Mouse (Mus musculus): ENCODE results near the gene Dlx4. TPM values are rescaled to one million over a fixed set of nuclear protein-coding genes. Genes with fewer than 3 reads are reported as not detected.

Dlx4 gene
- polyA plus RNA-seq, 1 experiment from 2014 or later: 6.5 TPM

- H3K9ac ChIP-seq: no peak overlapping the region
- H3K4me1 ChIP-seq: peaks cover 34% of the 10 kb centered on the region
- H3K36me3 ChIP-seq: no peaks in the 10 kb centered on the region
- no peaks in the 10 kb centered on the region for H3K9me3 ChIP-seq (replicated peaks)
- WGBS: 35% methylated on average over 16 of the region's 16 CpGs
- ATAC-seq (ENCODE audit: insufficient number of reproducible peaks, low FRiP score, low TSS enrichment, low read depth): no peak
- H3K27me3 ChIP-seq: 0 out of 2 replicates have a peak, but pooled peaks cover 4% of the 10 kb centered on the region
- H3K4me2 ChIP-seq (replicated peaks): no peak overlapping the region
- no peak overlapping the region for H3K4me3 ChIP-seq (replicated peaks)
- 0 out of 2 replicates have a peak overlapping the region, but pooled peaks have one; percentile 28 for H3K27ac ChIP-seq (replicated peaks)
These were observed 44.8 kb downstream of the Dlx4 start for GRCm38 (mm10) chr11:95101071-95101788.

DNA sequence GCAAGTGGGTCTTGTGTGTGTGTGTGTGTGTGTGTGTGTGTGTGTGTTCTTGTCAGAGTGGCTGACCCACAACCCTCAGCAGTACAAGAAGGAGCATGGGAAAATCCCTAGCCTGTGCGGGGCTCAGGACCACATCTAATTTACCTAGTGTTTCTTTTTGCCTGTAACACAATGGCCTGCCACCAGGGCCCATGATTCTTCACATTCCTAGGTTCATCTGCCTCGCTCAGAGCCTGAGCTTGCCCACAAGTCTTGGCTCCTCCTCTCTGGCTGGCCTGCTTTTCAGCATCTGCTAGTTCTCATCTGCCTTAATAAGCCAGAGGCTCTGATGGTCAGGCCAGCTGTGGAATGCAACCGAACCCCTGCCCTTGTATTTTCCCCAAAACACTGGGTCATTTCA, 45.7 kb downstream of the Dlx4 start:
- Histone ChIP-seq H3K4me3 (replicated peaks) (no peak overlapping the region), H3K4me1 (peaks cover 34% of the 10 kb centered on the region), H3K4me2 (replicated peaks) (no peak overlapping the region), H3K9me3 (replicated peaks) (no peaks in the 10 kb centered on the region), H3K27ac (replicated peaks) (0 out of 2 replicates have a peak overlapping the region, but pooled peaks have one; percentile 28), H3K27me3 (no peaks in the 10 kb centered on the region), H3K36me3 (no peaks in the 10 kb centered on the region), H3K9ac (no peak overlapping the region)
- WGBS: 28% methylated on average over 3 of the region's 3 CpGs
- ATAC-seq (ENCODE audit: insufficient number of reproducible peaks, low FRiP score, low TSS enrichment, low read depth): no peak

DNA sequence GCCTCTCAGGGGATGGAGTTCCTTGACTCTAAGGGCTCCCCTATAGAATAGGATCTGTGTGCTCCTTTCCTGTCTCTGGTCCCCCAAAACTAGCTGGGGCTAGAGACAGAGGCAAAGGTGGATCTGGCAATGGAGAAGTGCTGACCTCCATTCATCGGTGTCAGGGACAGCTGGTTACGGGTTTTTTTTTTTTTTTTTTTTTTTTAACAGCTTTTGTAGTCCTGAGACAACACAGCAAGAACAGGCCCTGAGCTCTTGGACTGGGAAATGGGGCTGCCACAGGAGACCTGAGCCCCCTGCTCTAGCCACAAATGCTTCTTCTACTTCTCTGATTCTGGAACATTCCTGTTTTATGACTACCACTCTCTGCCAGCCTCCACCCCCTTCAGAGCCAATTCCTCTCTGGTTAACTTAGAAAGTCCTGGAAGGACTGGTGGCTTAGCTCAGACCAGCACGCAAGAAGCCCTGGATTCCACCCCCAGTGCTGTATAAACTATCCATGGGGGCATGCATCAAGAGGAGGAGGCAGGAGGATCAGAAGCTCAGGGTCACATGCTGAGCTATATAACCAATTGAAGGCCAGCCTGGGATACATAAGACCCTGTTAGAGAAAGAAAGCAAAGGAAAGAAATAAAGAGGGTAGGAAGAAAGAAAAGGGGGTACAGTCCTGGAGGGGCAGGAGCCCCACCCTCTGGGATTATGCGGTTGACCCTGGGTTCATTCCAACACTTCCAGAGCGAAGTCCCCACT, 47.5 kb downstream of the Dlx4 start:
- H3K9me3 ChIP-seq (replicated peaks): no peaks in the 10 kb centered on the region
- H3K36me3 ChIP-seq: no peaks in the 10 kb centered on the region
- H3K4me2 ChIP-seq (replicated peaks): no peak overlapping the region
- ATAC-seq (ENCODE audit: insufficient number of reproducible peaks, low FRiP score, low TSS enrichment, low read depth): no peak
- H3K9ac ChIP-seq: no peak overlapping the region
- 83% methylated on average over 5 of the region's 5 CpGs for WGBS
- no peak overlapping the region for H3K4me3 ChIP-seq (replicated peaks)
- H3K4me1 ChIP-seq: peaks cover 33% of the 10 kb centered on the region
- no peaks in the 10 kb centered on the region for H3K27me3 ChIP-seq
- H3K27ac ChIP-seq (replicated peaks): no peak overlapping the region

- Histone ChIP-seq H3K9ac (no peak overlapping the region), H3K4me2 (replicated peaks) (no peak overlapping the region), H3K27me3 (no peaks in the 10 kb centered on the region), H3K9me3 (replicated peaks) (no peaks in the 10 kb centered on the region), H3K4me1 (peaks cover 33% of the 10 kb centered on the region), H3K27ac (replicated peaks) (0 out of 2 replicates have a peak overlapping the region, but pooled peaks have one; percentile 71), H3K36me3 (no peaks in the 10 kb centered on the region), H3K4me3 (replicated peaks) (no peak overlapping the region)
- no peak for ATAC-seq (ENCODE audit: insufficient number of reproducible peaks, low FRiP score, low TSS enrichment, low read depth)
- 57% methylated on average over 6 of the region's 6 CpGs for WGBS
These were observed 48.2 kb downstream of the Dlx4 start for GRCm38 (mm10) chr11:95097889-95098288.

DNA sequence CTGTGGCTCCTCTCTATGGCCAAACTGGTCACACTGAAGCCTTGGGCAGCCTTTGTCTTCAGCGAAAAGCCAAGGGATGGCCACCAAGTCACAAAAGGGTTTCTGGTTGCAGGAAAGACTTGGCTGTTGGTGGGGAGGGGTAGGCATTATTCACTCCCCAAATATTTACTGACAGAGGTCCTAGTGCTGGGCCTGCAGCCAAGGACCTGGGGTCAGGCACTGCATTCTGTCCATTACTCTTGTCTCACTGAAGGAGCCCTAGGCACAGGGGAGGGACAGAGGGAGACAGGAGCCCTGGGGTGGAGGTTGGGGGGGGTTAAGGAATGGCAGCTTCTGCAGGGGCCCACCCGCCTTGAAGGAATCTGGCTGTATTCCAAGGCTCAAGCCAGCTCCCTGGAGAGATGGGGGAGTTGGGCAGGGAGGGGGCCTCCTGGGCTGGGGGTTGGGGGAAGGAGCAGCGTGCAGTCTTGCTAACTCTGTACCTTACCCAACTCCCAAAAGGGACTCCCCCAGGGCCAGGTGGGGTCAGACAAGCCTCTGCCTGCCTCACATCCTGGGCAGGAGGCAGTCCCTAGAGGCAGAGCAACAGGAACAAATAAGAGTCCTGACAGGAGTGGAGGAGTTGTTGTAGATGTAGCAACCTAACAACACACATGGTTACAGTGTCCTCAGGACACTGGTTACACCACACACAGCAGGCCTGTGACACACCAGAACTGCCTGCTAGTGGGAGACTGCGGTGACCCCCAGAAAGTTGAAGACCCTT, 49.3 kb downstream of the Dlx4 start:
- Histone ChIP-seq H3K4me2 (replicated peaks) (no peak overlapping the region), H3K9ac (no peak overlapping the region), H3K36me3 (no peaks in the 10 kb centered on the region), H3K4me1 (peaks cover 33% of the 10 kb centered on the region), H3K27me3 (no peaks in the 10 kb centered on the region), H3K27ac (replicated peaks) (peak overlapping the region; percentile 71), H3K4me3 (replicated peaks) (no peak overlapping the region), H3K9me3 (replicated peaks) (no peaks in the 10 kb centered on the region)
- WGBS: 27% methylated on average over 3 of the region's 4 CpGs
- ATAC-seq (ENCODE audit: insufficient number of reproducible peaks, low FRiP score, low TSS enrichment, low read depth): peak; percentile 52

GRCm38 (mm10) chr11:95095596-95095995, 50.5 kb downstream of the Dlx4 start:
- H3K27ac ChIP-seq (replicated peaks): no peak overlapping the region
- no peaks in the 10 kb centered on the region for H3K27me3 ChIP-seq
- ATAC-seq (ENCODE audit: insufficient number of reproducible peaks, low FRiP score, low TSS enrichment, low read depth): no peak
- no peaks in the 10 kb centered on the region for H3K36me3 ChIP-seq
- H3K9ac ChIP-seq: no peak overlapping the region
- H3K9me3 ChIP-seq (replicated peaks): no peaks in the 10 kb centered on the region
- H3K4me1 ChIP-seq: peaks cover 33% of the 10 kb centered on the region
- H3K4me2 ChIP-seq (replicated peaks): no peak overlapping the region
- H3K4me3 ChIP-seq (replicated peaks): no peak overlapping the region
- WGBS: 71% methylated on average over 10 of the region's 10 CpGs

GRCm38 (mm10) chr11:95093077-95093476, 53.0 kb downstream of the Dlx4 start:
- H3K4me2 ChIP-seq (replicated peaks): no peak overlapping the region
- H3K9ac ChIP-seq: no peak overlapping the region
- H3K4me1 ChIP-seq: peaks cover 32% of the 10 kb centered on the region
- no peaks in the 10 kb centered on the region for H3K36me3 ChIP-seq
- 81% methylated on average over 5 of the region's 5 CpGs for WGBS
- no peak overlapping the region for H3K4me3 ChIP-seq (replicated peaks)
- H3K9me3 ChIP-seq (replicated peaks): no peaks in the 10 kb centered on the region
- H3K27ac ChIP-seq (replicated peaks): no peak overlapping the region
- ATAC-seq (ENCODE audit: insufficient number of reproducible peaks, low FRiP score, low TSS enrichment, low read depth): no peak
- H3K27me3 ChIP-seq: no peaks in the 10 kb centered on the region

Other genes with a start within 250 kb of the Dlx4 start
- 4,177 and 4,242 TPM in 2 replicates for gene Col1a1, start 210.0 kb downstream of the Dlx4 start, polyA plus RNA-seq (2015; fragmentation: Nextera tagmentation; extraction: Ambion mirVana)
- 0.25 TPM in 1 of 2 replicates, not detected in the other for gene Hils1, start 178.7 kb downstream of the Dlx4 start, polyA plus RNA-seq (2015; fragmentation: Nextera tagmentation; extraction: Ambion mirVana)
- gene Sgca, start 169.9 kb downstream of the Dlx4 start, polyA plus RNA-seq (2015; fragmentation: Nextera tagmentation; extraction: Ambion mirVana): 11.7 and 14.6 TPM in 2 replicates
- gene Ppp1r9b, start 155.2 kb downstream of the Dlx4 start, polyA plus RNA-seq (2015; fragmentation: Nextera tagmentation; extraction: Ambion mirVana): 11.0 and 12.8 TPM in 2 replicates
- gene Samd14, start 136.4 kb downstream of the Dlx4 start, polyA plus RNA-seq (2015; fragmentation: Nextera tagmentation; extraction: Ambion mirVana): 29.7 and 33.9 TPM in 2 replicates
- 33.7 and 41.8 TPM in 2 replicates for gene Pdk2, start 104.9 kb downstream of the Dlx4 start, polyA plus RNA-seq (2015; fragmentation: Nextera tagmentation; extraction: Ambion mirVana)
- gene Itga3, start 69.5 kb downstream of the Dlx4 start, polyA plus RNA-seq (2015; fragmentation: Nextera tagmentation; extraction: Ambion mirVana): 9.5 and 11.3 TPM in 2 replicates
- 35.6 and 36.6 TPM in 2 replicates for gene Dlx3, start 26.1 kb downstream of the Dlx4 start, polyA plus RNA-seq (2015; fragmentation: Nextera tagmentation; extraction: Ambion mirVana)
- 0.13 and 0.21 TPM in 2 replicates for gene Tac4, start 115.3 kb upstream of the Dlx4 start, polyA plus RNA-seq (2015; fragmentation: Nextera tagmentation; extraction: Ambion mirVana)
- gene Kat7, start 164.0 kb upstream of the Dlx4 start, polyA plus RNA-seq (2015; fragmentation: Nextera tagmentation; extraction: Ambion mirVana): 60.6 and 70.0 TPM in 2 replicates
- 15.5 and 17.0 TPM in 2 replicates for gene Fam117a, start 190.8 kb upstream of the Dlx4 start, polyA plus RNA-seq (2015; fragmentation: Nextera tagmentation; extraction: Ambion mirVana)
- gene Slc35b1, start 238.4 kb upstream of the Dlx4 start, polyA plus RNA-seq (2015; fragmentation: Nextera tagmentation; extraction: Ambion mirVana): 100 TPM in 2 replicates

Data from embryonic facial prominence, embryonic 15.5 days (tissue).